Mouse (Mus musculus) limb, embryonic 14.5 days (tissue): ENCODE measurements at regions not wholly inside any gene's neighbourhood (a gene's known extent, or its start where the extent isn't known, plus 50 kb on each side); places are given as distances from the start of the nearest gene placed in this dataset.

ENCODE experiments used
- ATAC-seq: fragments of 200-750 bp; cut with Nextera tagmentation; 2 replicates; pipeline ENCODE4 v1.8.0; 2017; ENCODE audit warnings: low read depth, moderate number of reproducible peaks, moderate TSS enrichment; ENCODE audit not compliant: low FRiP score
- DNase-seq: peaks from one replicate; pipeline ENCODE4 v3.0.0-alpha.2; 2015; ENCODE audit warnings: low spot score
- H3K27ac ChIP-seq: fragments of 300-500 bp; sonication (generic); replicated peaks from 2 replicates; pipeline ENCODE4 v1.5.1; 2014; ENCODE audit warnings: low read depth, mild to moderate bottlenecking, low read length, moderate library complexity, mixed read lengths
- H3K27me3 ChIP-seq: fragments of 300-500 bp; sonication (generic); 2 replicates; pipeline ENCODE4 v1.6.1; 2014; ENCODE audit warnings: low read length, mixed read lengths; ENCODE audit not compliant: control insufficient read depth, insufficient read depth
- H3K36me3 ChIP-seq: fragments of 300-500 bp; sonication (generic); 2 replicates; pipeline ENCODE4 v1.6.1; 2014; ENCODE audit warnings: mild to moderate bottlenecking, low read length, moderate library complexity, mixed read lengths; ENCODE audit not compliant: control insufficient read depth, insufficient read depth
- H3K4me1 ChIP-seq: fragments of 300-500 bp; sonication (generic); 2 replicates; pipeline ENCODE4 v1.6.1; 2014; ENCODE audit warnings: antibody characterized with exemption, low read length, mixed read lengths; ENCODE audit not compliant: control insufficient read depth, insufficient read depth
- H3K4me2 ChIP-seq: fragments of 300-500 bp; sonication (generic); replicated peaks from 2 replicates; pipeline ENCODE4 v1.6.1; 2014; ENCODE audit warnings: low read depth, mild to moderate bottlenecking, low read length, moderate library complexity; ENCODE audit not compliant: severe bottlenecking
- H3K4me3 ChIP-seq: fragments of 300-500 bp; sonication (generic); replicated peaks from 2 replicates; pipeline ENCODE4 v1.5.1; 2014; ENCODE audit warnings: low read length
- H3K9ac ChIP-seq: fragments of 300-500 bp; sonication (generic); 2 replicates; pipeline ENCODE4 v1.6.1; 2014; ENCODE audit warnings: mild to moderate bottlenecking, low read depth, low read length, moderate library complexity; ENCODE audit not compliant: severe bottlenecking
- H3K9me3 ChIP-seq: fragments of 300-500 bp; sonication (generic); 2 replicates; pipeline ENCODE4 v1.6.1; 2016; ENCODE audit warnings: low read length; ENCODE audit not compliant: control insufficient read depth
- POLR2A ChIP-seq: fragments of 200-500 bp; IDR thresholded peaks from 2 replicates; pipeline ENCODE4 v1.8.0; 2012; ENCODE audit warnings: inconsistent platforms, mild to moderate bottlenecking, moderate library complexity, borderline replicate concordance; ENCODE audit not compliant: insufficient read depth, insufficient read length; ENCODE audit errors: extremely low read depth
- WGBS: fragments of 180-500 bp; shearing (Covaris S2); extraction: QIAGEN DNeasy Blood & Tissue Kit; methylation state at CpG from one replicate; pipeline ENCODE4 v1.1.7; 2014; 5-methylcytosine and 5-hydroxymethylcytosine counted together

DNA sequence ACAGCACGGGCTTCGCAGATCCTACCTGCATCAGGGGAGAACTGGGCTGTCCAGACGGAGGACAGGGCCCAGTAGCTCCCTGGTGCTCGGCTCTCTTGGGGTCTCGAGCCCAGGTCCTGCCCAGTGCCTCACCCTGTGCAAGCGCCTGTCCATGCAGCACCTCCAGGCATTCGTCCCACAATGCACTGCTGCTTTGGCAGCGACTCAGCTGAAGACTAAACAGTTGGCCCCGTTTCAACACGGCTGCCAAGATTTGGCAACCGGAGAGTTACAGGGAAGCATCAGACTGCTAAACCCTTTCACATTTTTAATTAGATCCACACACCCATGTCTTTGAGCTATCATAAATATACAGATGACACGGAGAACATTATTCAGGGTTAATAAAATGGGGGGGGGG is 532.7 kb upstream of the 3110018I06Rik start:
- Histone ChIP-seq H3K36me3 (no peaks in the 10 kb centered on the region), H3K4me2 (no peak overlapping the region), H3K9me3 (no peaks in the 10 kb centered on the region), H3K27ac (no peak overlapping the region), H3K4me3 (no peak overlapping the region), H3K4me1 (peaks cover 12% of the 10 kb centered on the region), H3K27me3 (no peaks in the 10 kb centered on the region), H3K9ac (no peak overlapping the region)
- ATAC-seq, result peak; percentile 63; the same call in 1 of the 2 replicates
- no peak for TF ChIP-seq POLR2A
- WGBS, result 38% methylated on average over 12 of the region's 12 CpGs
- peak; percentile 87 for DNase-seq

- WGBS, result 84% methylated on average over 6 of the region's 6 CpGs
- Histone ChIP-seq H3K4me2 (no peak overlapping the region), H3K36me3 (no peaks in the 10 kb centered on the region), H3K27ac (no peak overlapping the region), H3K9ac (no peak overlapping the region), H3K4me3 (no peak overlapping the region), H3K9me3 (no peaks in the 10 kb centered on the region), H3K4me1 (peaks cover 12% of the 10 kb centered on the region), H3K27me3 (no peaks in the 10 kb centered on the region)
- no peak for DNase-seq
- no peak for ATAC-seq
- no peak for TF ChIP-seq POLR2A
These were observed 532.2 kb upstream of the 3110018I06Rik start for GRCm38 (mm10) chr12:106956266-106956665.

GRCm38 (mm10) chr12:106961991-106962390 is 526.4 kb upstream of the 3110018I06Rik start:
- Histone ChIP-seq H3K36me3 (no peaks in the 10 kb centered on the region), H3K27ac (no peak overlapping the region), H3K4me2 (no peak overlapping the region), H3K4me1 (no peaks in the 10 kb centered on the region), H3K9me3 (no peaks in the 10 kb centered on the region), H3K9ac (no peak overlapping the region), H3K4me3 (no peak overlapping the region), H3K27me3 (no peaks in the 10 kb centered on the region)
- ATAC-seq (no peak), DNase-seq (no peak)
- 81% methylated on average over 4 of the region's 4 CpGs for WGBS
- no peak for TF ChIP-seq POLR2A

DNA sequence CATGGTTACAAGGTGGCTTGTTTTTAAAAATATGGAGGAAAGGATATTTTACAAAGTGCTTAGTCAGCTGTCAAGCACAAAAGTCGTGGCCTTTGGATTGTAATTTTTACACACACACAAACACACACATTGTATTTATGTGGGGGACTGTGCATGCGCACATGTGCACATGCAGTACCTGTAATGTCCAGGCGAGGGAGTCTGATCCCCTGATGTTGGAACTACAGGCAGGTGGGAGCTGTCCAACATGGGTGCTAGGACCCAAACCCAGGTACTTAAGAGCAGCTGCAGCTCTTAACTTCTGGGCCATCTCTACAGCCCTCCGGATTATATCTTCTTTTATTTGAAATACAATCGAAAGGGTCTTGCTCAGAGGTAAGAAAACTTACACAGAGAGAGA is 524.7 kb upstream of the 3110018I06Rik start:
- H3K36me3 ChIP-seq, result no peaks in the 10 kb centered on the region
- ATAC-seq (no peak), DNase-seq (no peak)
- H3K4me3 ChIP-seq, result no peak overlapping the region
- WGBS, result 69% methylated on average over 5 of the region's 5 CpGs
- no peak overlapping the region for H3K9ac ChIP-seq
- no peaks in the 10 kb centered on the region for H3K4me1 ChIP-seq
- no peaks in the 10 kb centered on the region for H3K9me3 ChIP-seq
- H3K27ac ChIP-seq, result no peak overlapping the region
- no peaks in the 10 kb centered on the region for H3K27me3 ChIP-seq
- no peak overlapping the region for H3K4me2 ChIP-seq
- TF ChIP-seq POLR2A, result no peak

GRCm38 (mm10) chr12:106969873-106970272 is 518.6 kb upstream of the 3110018I06Rik start:
- Histone ChIP-seq H3K36me3 (no peaks in the 10 kb centered on the region), H3K4me2 (no peak overlapping the region), H3K4me1 (no peaks in the 10 kb centered on the region), H3K9me3 (peaks cover 3% of the 10 kb centered on the region; the same call in 1 of the 2 replicates), H3K27me3 (no peaks in the 10 kb centered on the region), H3K9ac (no peak overlapping the region), H3K27ac (no peak overlapping the region), H3K4me3 (no peak overlapping the region)
- WGBS, result 18% methylated on average over 5 of the region's 5 CpGs
- ATAC-seq (no peak), DNase-seq (no peak)
- TF ChIP-seq POLR2A, result no peak

GRCm38 (mm10) chr12:106992421-106992820 is 496.0 kb upstream of the 3110018I06Rik start:
- no peak overlapping the region for H3K4me3 ChIP-seq
- H3K27ac ChIP-seq, result no peak overlapping the region
- TF ChIP-seq POLR2A, result no peak
- no peaks in the 10 kb centered on the region for H3K9me3 ChIP-seq
- H3K4me1 ChIP-seq, result peaks cover 4% of the 10 kb centered on the region; the same call in 1 of the 2 replicates
- H3K4me2 ChIP-seq, result no peak overlapping the region
- no peaks in the 10 kb centered on the region for H3K27me3 ChIP-seq
- H3K36me3 ChIP-seq, result no peaks in the 10 kb centered on the region
- DNase-seq, result no peak
- ATAC-seq, result no peak
- H3K9ac ChIP-seq, result no peak overlapping the region
- WGBS, result 67% methylated on average over 3 of the region's 3 CpGs
